Mouse (Mus musculus) G1E (cell line): ENCODE data around the gene Syna. TPM values are rescaled to one million over a fixed set of nuclear protein-coding genes. Genes with fewer than 3 reads are reported as not detected.

Experiments used
- ATAC-seq: 2 replicates; pipeline ENCODE4 v1.8.0; 2016; ENCODE audit warnings: mild to moderate bottlenecking; ENCODE audit not compliant: insufficient number of reproducible peaks, poor library complexity, low FRiP score, severe bottlenecking; ENCODE audit errors: extremely low read depth
- DNase-seq: peaks from one replicate; pipeline ENCODE4 v3.0.0; 2012; ENCODE audit warnings: low spot score
- H3K27me3 ChIP-seq: 2 replicates; pipeline ENCODE4 v1.6.1; 2012; ENCODE audit warnings: mild to moderate bottlenecking, low read length, inconsistent platforms; ENCODE audit not compliant: insufficient read depth
- H3K36me3 ChIP-seq: replicated peaks from 2 replicates; pipeline ENCODE3; 2012; ENCODE audit warnings: mild to moderate bottlenecking, inconsistent platforms
- H3K4me1 ChIP-seq: 2 replicates; pipeline ENCODE4 v1.6.1; 2012; ENCODE audit warnings: low read depth, low read length, inconsistent platforms, mixed read lengths; ENCODE audit not compliant: insufficient read depth
- H3K4me3 ChIP-seq: 2 replicates; pipeline ENCODE4 v1.5.1; 2012; ENCODE audit warnings: low read depth, mild to moderate bottlenecking, inconsistent platforms, low read length, moderate library complexity, mixed read lengths
- H3K9me3 ChIP-seq: replicated peaks from 2 replicates; pipeline ENCODE4 v1.6.1; 2012; ENCODE audit warnings: inconsistent platforms
- CTCF ChIP-seq: IDR thresholded peaks from 2 replicates; pipeline ENCODE4 v1.5.1; 2012; ENCODE audit warnings: low read depth, low read length, inconsistent platforms, mixed read lengths
- GATA1 ChIP-seq: IDR thresholded peaks from 2 replicates; pipeline ENCODE4 v1.6.1; 2012; ENCODE audit warnings: borderline replicate concordance, low read length, inconsistent platforms, mixed read lengths
- GATA2 ChIP-seq: IDR thresholded peaks from 2 replicates; pipeline ENCODE4 v1.6.1; 2012; ENCODE audit warnings: low read depth, low read length, inconsistent platforms, borderline replicate concordance
- POLR2AphosphoS5 ChIP-seq: IDR thresholded peaks from 2 replicates; pipeline ENCODE4 v1.6.1; 2012; ENCODE audit warnings: low read depth, low read length, inconsistent platforms; ENCODE audit not compliant: insufficient replicate concordance
- TAL1 ChIP-seq: conservative IDR thresholded peaks from 2 replicates; pipeline ENCODE4 v1.6.1; 2012; ENCODE audit warnings: low read depth, low read length, inconsistent platforms, mixed read lengths
- polyA plus RNA-seq: library from polyadenylated mRNA; stranded (reverse); fragments of >175 nt; gene quantifications from 2 replicates; pipeline ENCODE4 v1.2.3, GENCODE M21; 2012
- total RNA-seq, 2 experiments: library from RNA; stranded (forward) in 1 of 2; stranded (reverse) in 1 of 2; fragments of 200-1000 nt in 1 of 2; fragments of >200 nt in 1 of 2; fragmentation: Nextera tagmentation in 1 of 2; gene quantifications; 2 replicates each; pipeline ENCODE4 v1.2.3; 2014 to 2017

The Syna gene
- total and polyA plus RNA-seq, 3 experiments = 0.11 TPM; not detected in 2

GRCm38 (mm10) chr5:134519471-134519870 lies 40.5 kb downstream of the Syna start:
- TF ChIP-seq CTCF = no peak
- TF ChIP-seq GATA2 = no peak
- TF ChIP-seq GATA1 = no peak
- no peak for TF ChIP-seq POLR2AphosphoS5
- TF ChIP-seq TAL1 = no peak

GRCm38 (mm10) chr5:134512086-134512485 lies 47.9 kb downstream of the Syna start:
- no peak for ATAC-seq
- no peak for TF ChIP-seq GATA1
- no peak for TF ChIP-seq POLR2AphosphoS5
- TF ChIP-seq CTCF = no peak
- TF ChIP-seq TAL1 = no peak
- no peak for TF ChIP-seq GATA2

More at GRCm38 (mm10) chr5:134519471-134519870, 40.5 kb downstream of the Syna start:
- no peak overlapping the region for H3K4me3 ChIP-seq
- peaks cover 6% of the 10 kb centered on the region for H3K4me1 ChIP-seq
- no peak for ATAC-seq
- H3K27me3 ChIP-seq = peaks cover 2% of the 10 kb centered on the region; the same call in 1 of the 2 replicates
- H3K9me3 ChIP-seq = no peaks in the 10 kb centered on the region
- DNase-seq = no peak
- H3K36me3 ChIP-seq = no peaks in the 10 kb centered on the region

GRCm38 (mm10) chr5:134510266-134510665 lies 49.7 kb downstream of the Syna start:
- Histone ChIP-seq H3K36me3 (no peaks in the 10 kb centered on the region), H3K27me3 (peaks cover 8% of the 10 kb centered on the region), H3K4me3 (no peak overlapping the region), H3K4me1 (peaks cover 2% of the 10 kb centered on the region; the same call in 1 of the 2 replicates), H3K9me3 (no peaks in the 10 kb centered on the region)
- TF ChIP-seq TAL1 (no peak), GATA2 (no peak), POLR2AphosphoS5 (no peak), GATA1 (no peak), CTCF (no peak)
- no peak for ATAC-seq
- DNase-seq = no peak

More at GRCm38 (mm10) chr5:134512086-134512485, 47.9 kb downstream of the Syna start:
- no peak for DNase-seq
- H3K9me3 ChIP-seq = no peaks in the 10 kb centered on the region
- H3K27me3 ChIP-seq = peaks cover 5% of the 10 kb centered on the region
- no peaks in the 10 kb centered on the region for H3K36me3 ChIP-seq
- H3K4me1 ChIP-seq = peaks cover 2% of the 10 kb centered on the region; the same call in 1 of the 2 replicates
- no peak overlapping the region for H3K4me3 ChIP-seq

- TF ChIP-seq TAL1 (no peak), CTCF (no peak), GATA2 (no peak), POLR2AphosphoS5 (no peak)
- DNase-seq = no peak
- Histone ChIP-seq H3K27me3 (peaks cover 8% of the 10 kb centered on the region), H3K4me1 (peaks cover 2% of the 10 kb centered on the region; the same call in 1 of the 2 replicates), H3K36me3 (no peaks in the 10 kb centered on the region), H3K9me3 (no peaks in the 10 kb centered on the region), H3K4me3 (no peak overlapping the region)
- no peak for ATAC-seq
These were observed 51.0 kb downstream of the Syna start for GRCm38 (mm10) chr5:134508965-134509364.

Other genes starting within 250 kb of the Syna start
- gene Gtf2i, start 245.4 kb downstream of the Syna start, total RNA-seq (2014; fragmentation: Nextera tagmentation) = 176 and 183 TPM in 2 replicates
- 53.0 and 55.7 TPM in 2 replicates for gene Gtf2i, start 245.4 kb downstream of the Syna start, total RNA-seq (2017)
- 220 and 291 TPM in 2 replicates for gene Gtf2i, start 245.4 kb downstream of the Syna start, polyA plus RNA-seq
- not detected in 2 replicates for gene Gtf2ird1, start 103.5 kb downstream of the Syna start, total RNA-seq (2014; fragmentation: Nextera tagmentation)
- gene Gtf2ird1, start 103.5 kb downstream of the Syna start, total RNA-seq (2017) = 1.6 and 2.2 TPM in 2 replicates
- gene Gtf2ird1, start 103.5 kb downstream of the Syna start, polyA plus RNA-seq = 1.5 TPM in 2 replicates
- 0.53 TPM in 1 of 2 replicates, not detected in the other for gene Clip2, start 7.7 kb downstream of the Syna start, total RNA-seq (2014; fragmentation: Nextera tagmentation)
- 0.12 and 0.38 TPM in 2 replicates for gene Clip2, start 7.7 kb downstream of the Syna start, total RNA-seq (2017)
- 0.28 and 0.33 TPM in 2 replicates for gene Clip2, start 7.7 kb downstream of the Syna start, polyA plus RNA-seq
- 230 and 241 TPM in 2 replicates for gene Rfc2, start 21.2 kb upstream of the Syna start, total RNA-seq (2014; fragmentation: Nextera tagmentation)
- 259 and 301 TPM in 2 replicates for gene Rfc2, start 21.2 kb upstream of the Syna start, total RNA-seq (2017)
- gene Rfc2, start 21.2 kb upstream of the Syna start, polyA plus RNA-seq = 72.9 and 85.2 TPM in 2 replicates
- 1.5 TPM in 1 of 2 replicates, not detected in the other for gene Lat2, start 54.9 kb upstream of the Syna start, total RNA-seq (2014; fragmentation: Nextera tagmentation)
- gene Lat2, start 54.9 kb upstream of the Syna start, total RNA-seq (2017) = 12.8 and 15.0 TPM in 2 replicates
- gene Lat2, start 54.9 kb upstream of the Syna start, polyA plus RNA-seq = 0.28 TPM in 1 of 2 replicates, not detected in the other
- 326 and 375 TPM in 2 replicates for gene Eif4h, start 79.3 kb upstream of the Syna start, total RNA-seq (2014; fragmentation: Nextera tagmentation)
- 258 and 290 TPM in 2 replicates for gene Eif4h, start 79.3 kb upstream of the Syna start, total RNA-seq (2017)
- gene Eif4h, start 79.3 kb upstream of the Syna start, polyA plus RNA-seq = 367 TPM in 2 replicates
- 1.3 and 1.4 TPM in 2 replicates for gene Limk1, start 128.4 kb upstream of the Syna start, total RNA-seq (2014; fragmentation: Nextera tagmentation)
- 1.3 and 1.5 TPM in 2 replicates for gene Limk1, start 128.4 kb upstream of the Syna start, total RNA-seq (2017)
- gene Limk1, start 128.4 kb upstream of the Syna start, polyA plus RNA-seq = 1.5 and 1.7 TPM in 2 replicates
- not detected in 2 replicates for gene Eln, start 187.2 kb upstream of the Syna start, total RNA-seq (2014; fragmentation: Nextera tagmentation)
- 0.06 and 0.22 TPM in 2 replicates for gene Eln, start 187.2 kb upstream of the Syna start, total RNA-seq (2017)
- not detected in 2 replicates for gene Eln, start 187.2 kb upstream of the Syna start, polyA plus RNA-seq